Mouse (Mus musculus) liver, embryonic 12.5 days (tissue): ENCODE results near the gene Nxf3. TPM values are rescaled to one million over a fixed set of nuclear protein-coding genes. Genes with fewer than 3 reads are reported as not detected.
"Not testable (repeated sequence)": the region's sequence is repeated elsewhere in the genome, so short reads cannot be mapped to it uniquely, and the experiment has no call there.

Experiments
- ATAC-seq: fragments of 200-750 bp; cut with Nextera tagmentation; 2 replicates; pipeline ENCODE4 v1.8.0; 2017; ENCODE audit warnings: moderate number of reproducible peaks, mild to moderate bottlenecking, moderate library complexity
- H3K27ac ChIP-seq: fragments of 300-500 bp; sonication (generic); 2 replicates; pipeline ENCODE4 v1.5.1; 2016; ENCODE audit warnings: mild to moderate bottlenecking
- H3K27me3 ChIP-seq: fragments of 300-500 bp; sonication (generic); replicated peaks from 2 replicates; pipeline ENCODE4 v1.6.1; 2016; ENCODE audit warnings: mild to moderate bottlenecking, moderate library complexity
- H3K36me3 ChIP-seq: fragments of 300-500 bp; sonication (generic); 2 replicates; pipeline ENCODE4 v1.6.1; 2016; ENCODE audit warnings: mild to moderate bottlenecking, moderate library complexity
- H3K4me1 ChIP-seq: fragments of 300-500 bp; sonication (generic); 2 replicates; pipeline ENCODE4 v1.6.1; 2016
- H3K4me2 ChIP-seq: fragments of 300-500 bp; sonication (generic); 2 replicates; pipeline ENCODE4 v1.6.1; 2016; ENCODE audit warnings: mild to moderate bottlenecking, moderate library complexity
- H3K4me3 ChIP-seq: fragments of 300-500 bp; sonication (generic); 2 replicates; pipeline ENCODE4 v1.5.1; 2016; ENCODE audit warnings: mild to moderate bottlenecking, moderate library complexity
- H3K9ac ChIP-seq: fragments of 300-500 bp; sonication (generic); 2 replicates; pipeline ENCODE4 v1.6.1; 2016; ENCODE audit warnings: mild to moderate bottlenecking, moderate library complexity
- H3K9me3 ChIP-seq: fragments of 300-500 bp; sonication (generic); replicated peaks from 2 replicates; pipeline ENCODE4 v1.6.1; 2016; ENCODE audit warnings: mild to moderate bottlenecking, moderate library complexity
- WGBS: fragments of 180-500 bp; shearing (Covaris S2); methylation state at CpG from one replicate; pipeline ENCODE4 v1.1.7; 2016; ENCODE audit not compliant: insufficient replicate concordance; 5-methylcytosine and 5-hydroxymethylcytosine counted together
- polyA plus RNA-seq: library from polyadenylated mRNA; unstranded; fragments of >200 nt; fragmentation: Nextera tagmentation; extraction: Ambion mirVana; gene quantifications from 2 replicates; pipeline ENCODE4 v1.2.1, GENCODE M21; 2016

The Nxf3 gene
- polyA plus RNA-seq = 0.17 and 0.20 TPM in 2 replicates

DNA sequence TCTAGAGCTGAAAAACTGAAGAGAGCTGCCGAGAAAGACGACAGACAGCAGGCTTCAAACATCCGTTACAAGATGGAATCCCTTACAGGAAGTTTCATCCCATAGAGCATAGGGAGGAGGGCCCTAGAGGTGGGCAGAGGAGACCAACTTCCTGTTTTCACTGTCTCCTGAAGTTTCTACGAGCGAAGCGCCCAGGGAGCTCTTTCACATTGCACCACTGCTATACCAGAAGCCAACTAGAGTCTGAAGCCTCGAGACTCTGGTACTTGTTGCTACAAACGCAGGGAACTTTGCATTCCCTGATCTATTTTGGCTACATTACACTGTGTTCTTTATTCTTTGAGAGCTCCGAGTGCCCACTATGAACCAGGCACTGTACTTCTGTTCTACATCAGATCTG lies at the start of gene Nxf3:
Gene Nxf3, minus strand, starts transcription at position 101 of the 400 bp plus-strand sequence.
- Histone ChIP-seq H3K9ac (no peak within 1 kb of the TSS), H3K9me3 (no peaks in the 10 kb centered on the region), H3K27ac (no peak within 1 kb of the TSS), H3K4me1 (no peaks in the 10 kb centered on the region), H3K36me3 (no peaks in the 10 kb centered on the region), H3K27me3 (no peaks in the 10 kb centered on the region), H3K4me3 (no peak within 1 kb of the TSS), H3K4me2 (no peak within 1 kb of the TSS)
- 63% methylated on average over 9 of the region's 9 CpGs for WGBS
- ATAC-seq = no peak

GRCm38 (mm10) chrX:136127744-136128064 lies 42.6 kb upstream of the Nxf3 start:
- WGBS = 9% methylated on average over 5 of the region's 5 CpGs
- no peaks in the 10 kb centered on the region for H3K27me3 ChIP-seq
- H3K4me3 ChIP-seq = no peak overlapping the region
- H3K4me2 ChIP-seq = 0 out of 2 replicates have a peak overlapping the region, but pooled peaks have one; percentile 10
- no peak overlapping the region for H3K9ac ChIP-seq
- H3K27ac ChIP-seq = no peak overlapping the region
- H3K4me1 ChIP-seq = no peaks in the 10 kb centered on the region; the same call in 1 of the 2 replicates
- ATAC-seq = peak; percentile 37; the same call in 1 of the 2 replicates
- no peaks in the 10 kb centered on the region for H3K9me3 ChIP-seq
- H3K36me3 ChIP-seq = no peaks in the 10 kb centered on the region

GRCm38 (mm10) chrX:136127038-136127743 lies 42.1 kb upstream of the Nxf3 start:
- no peaks in the 10 kb centered on the region for H3K9me3 ChIP-seq
- H3K4me1 ChIP-seq = no peaks in the 10 kb centered on the region; the same call in 1 of the 2 replicates
- H3K4me3 ChIP-seq = no peak overlapping the region
- H3K27ac ChIP-seq = no peak overlapping the region
- WGBS = 42% methylated on average over 8 of the region's 8 CpGs
- 0 out of 2 replicates have a peak overlapping the region, but pooled peaks have one; percentile 10 for H3K4me2 ChIP-seq
- H3K9ac ChIP-seq = no peak overlapping the region
- ATAC-seq = peak; percentile 51; the same call in 1 of the 2 replicates
- H3K36me3 ChIP-seq = no peaks in the 10 kb centered on the region
- H3K27me3 ChIP-seq = no peaks in the 10 kb centered on the region

DNA sequence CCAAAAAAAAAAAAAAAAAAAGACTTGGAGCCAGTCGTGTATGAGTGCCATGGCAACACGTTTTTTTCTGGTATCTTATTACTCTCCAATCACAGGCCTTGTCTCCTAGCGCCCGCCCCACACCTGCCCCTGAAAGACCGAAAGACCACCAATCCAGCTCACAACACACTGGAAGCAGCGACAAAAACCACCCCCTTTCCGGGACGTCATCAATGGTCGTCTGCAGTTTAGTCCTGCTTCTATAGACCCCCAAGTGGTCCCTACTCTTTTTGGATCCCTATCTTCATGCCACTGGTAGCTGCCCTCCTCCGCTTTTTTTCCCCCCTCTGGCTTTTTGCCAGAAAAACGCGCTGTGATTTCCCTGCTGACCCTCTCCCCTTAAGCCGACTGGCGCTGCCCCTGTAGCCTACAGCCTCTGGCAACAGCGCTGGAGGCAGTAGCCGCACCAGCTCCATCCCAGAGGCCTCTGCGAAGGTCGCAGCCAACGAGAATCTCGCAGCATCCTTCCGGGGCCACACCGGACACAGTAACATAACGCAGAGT lies 30.4 kb upstream of the Nxf3 start:
- Histone ChIP-seq H3K4me3 (peak overlapping the region; percentile 13), H3K27me3 (peaks cover 10% of the 10 kb centered on the region), H3K27ac (no peak overlapping the region), H3K4me2 (peak overlapping the region; percentile 38), H3K36me3 (no peaks in the 10 kb centered on the region), H3K9me3 (no peaks in the 10 kb centered on the region), H3K9ac (no peak overlapping the region), H3K4me1 (no peaks in the 10 kb centered on the region)
- WGBS = 20% methylated on average over 23 of the region's 23 CpGs
- peak; percentile 46; the same call in 1 of the 2 replicates for ATAC-seq

GRCm38 (mm10) chrX:136115015-136115414 lies 30.0 kb upstream of the Nxf3 start:
- H3K27ac ChIP-seq = no peak overlapping the region
- H3K4me2 ChIP-seq = no peak overlapping the region
- WGBS = 18% methylated on average over 4 of the region's 4 CpGs
- no peak overlapping the region for H3K9ac ChIP-seq
- no peaks in the 10 kb centered on the region for H3K9me3 ChIP-seq
- H3K4me1 ChIP-seq = no peaks in the 10 kb centered on the region
- ATAC-seq = no peak
- H3K27me3 ChIP-seq = peaks cover 10% of the 10 kb centered on the region
- no peak overlapping the region for H3K4me3 ChIP-seq
- H3K36me3 ChIP-seq = no peaks in the 10 kb centered on the region

- H3K4me2 ChIP-seq = no peak overlapping the region
- ATAC-seq = no peak
- no peak overlapping the region for H3K27ac ChIP-seq
- peaks cover 4% of the 10 kb centered on the region; the same call in 1 of the 2 replicates for H3K27me3 ChIP-seq
- H3K4me1 ChIP-seq = no peaks in the 10 kb centered on the region
- H3K36me3 ChIP-seq = no peaks in the 10 kb centered on the region
- H3K9me3 ChIP-seq = no peaks in the 10 kb centered on the region
- 31% methylated on average over 6 of the region's 6 CpGs for WGBS
- no peak overlapping the region for H3K9ac ChIP-seq
- no peak overlapping the region for H3K4me3 ChIP-seq
These were observed 22.9 kb upstream of the Nxf3 start for GRCm38 (mm10) chrX:136107942-136108341.

DNA sequence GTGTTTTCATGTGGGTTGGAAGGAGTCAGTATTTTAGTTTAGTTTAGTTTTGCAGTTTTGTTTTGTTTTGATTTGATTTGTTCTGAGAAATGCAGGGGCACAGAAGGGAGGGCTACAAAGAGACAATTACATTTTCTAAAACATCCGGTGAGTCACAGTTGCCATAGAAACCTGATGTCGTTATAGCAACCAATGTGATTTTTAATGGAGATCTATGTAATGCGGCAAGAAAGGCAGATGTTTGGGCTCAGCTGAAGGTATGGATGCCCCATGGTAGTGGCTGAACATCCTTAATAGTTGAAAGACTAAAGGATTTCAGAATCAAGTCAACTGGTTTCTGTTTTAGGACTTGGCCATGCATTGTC lies 19.7 kb upstream of the Nxf3 start:
- no peaks in the 10 kb centered on the region for H3K9me3 ChIP-seq
- H3K9ac ChIP-seq = no peak overlapping the region
- H3K27ac ChIP-seq = no peak overlapping the region
- 61% methylated on average over 3 of the region's 3 CpGs for WGBS
- H3K27me3 ChIP-seq = peaks cover 4% of the 10 kb centered on the region; the same call in 1 of the 2 replicates
- H3K36me3 ChIP-seq = no peaks in the 10 kb centered on the region
- ATAC-seq = no peak
- H3K4me3 ChIP-seq = no peak overlapping the region
- H3K4me1 ChIP-seq = no peaks in the 10 kb centered on the region
- H3K4me2 ChIP-seq = no peak overlapping the region

DNA sequence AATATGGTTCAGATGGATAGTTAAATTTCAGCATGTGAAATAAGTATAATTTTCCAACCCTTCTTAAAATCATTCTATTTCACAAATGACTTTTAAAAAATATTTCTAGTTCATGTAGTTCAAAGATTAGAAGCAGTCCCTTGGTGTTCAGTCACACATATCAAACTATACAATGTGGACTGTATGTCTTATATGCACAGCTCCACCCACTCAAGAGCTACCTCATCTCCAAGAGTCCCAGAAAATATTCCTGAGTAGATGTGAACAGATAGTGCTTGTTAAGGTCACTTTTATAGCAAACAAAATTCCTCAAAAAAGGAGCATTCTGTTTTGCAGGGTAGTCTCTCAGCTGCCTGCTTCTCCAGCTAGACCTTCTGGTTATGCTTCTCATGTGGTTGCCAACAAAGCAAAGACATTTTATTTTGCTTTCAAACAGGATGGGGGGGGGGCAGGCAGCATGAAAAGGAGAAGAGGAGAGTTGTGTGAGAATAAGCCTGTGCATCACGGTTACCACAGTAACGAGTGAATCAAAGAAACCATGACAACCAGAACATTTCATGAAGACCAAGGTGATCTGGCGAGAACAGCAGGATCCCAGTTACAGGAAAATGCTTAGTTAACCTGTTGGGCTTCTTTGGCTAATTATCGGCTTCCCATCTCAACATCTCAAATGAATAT lies 19.1 kb upstream of the Nxf3 start:
- 50% methylated on average over 4 of the region's 4 CpGs for WGBS

GRCm38 (mm10) chrX:136094421-136094820 lies 9.4 kb upstream of the Nxf3 start:
- 31% methylated on average over 2 of the region's 2 CpGs for WGBS
- Histone ChIP-seq H3K9ac (no peak overlapping the region), H3K36me3 (no peaks in the 10 kb centered on the region), H3K4me2 (no peak overlapping the region), H3K27ac (no peak overlapping the region), H3K9me3 (no peaks in the 10 kb centered on the region), H3K27me3 (no peaks in the 10 kb centered on the region), H3K4me3 (no peak overlapping the region), H3K4me1 (no peaks in the 10 kb centered on the region)
- no peak for ATAC-seq

More for the DNA sequence above, 19.1 kb upstream of the Nxf3 start:
- H3K4me1 ChIP-seq = no peaks in the 10 kb centered on the region
- no peak overlapping the region for H3K27ac ChIP-seq
- H3K9ac ChIP-seq = no peak overlapping the region
- no peak overlapping the region for H3K4me3 ChIP-seq
- no peaks in the 10 kb centered on the region for H3K36me3 ChIP-seq
- ATAC-seq = no peak
- H3K27me3 ChIP-seq = peaks cover under 1% of the 10 kb centered on the region; the same call in 1 of the 2 replicates
- H3K4me2 ChIP-seq = no peak overlapping the region
- no peaks in the 10 kb centered on the region for H3K9me3 ChIP-seq

DNA sequence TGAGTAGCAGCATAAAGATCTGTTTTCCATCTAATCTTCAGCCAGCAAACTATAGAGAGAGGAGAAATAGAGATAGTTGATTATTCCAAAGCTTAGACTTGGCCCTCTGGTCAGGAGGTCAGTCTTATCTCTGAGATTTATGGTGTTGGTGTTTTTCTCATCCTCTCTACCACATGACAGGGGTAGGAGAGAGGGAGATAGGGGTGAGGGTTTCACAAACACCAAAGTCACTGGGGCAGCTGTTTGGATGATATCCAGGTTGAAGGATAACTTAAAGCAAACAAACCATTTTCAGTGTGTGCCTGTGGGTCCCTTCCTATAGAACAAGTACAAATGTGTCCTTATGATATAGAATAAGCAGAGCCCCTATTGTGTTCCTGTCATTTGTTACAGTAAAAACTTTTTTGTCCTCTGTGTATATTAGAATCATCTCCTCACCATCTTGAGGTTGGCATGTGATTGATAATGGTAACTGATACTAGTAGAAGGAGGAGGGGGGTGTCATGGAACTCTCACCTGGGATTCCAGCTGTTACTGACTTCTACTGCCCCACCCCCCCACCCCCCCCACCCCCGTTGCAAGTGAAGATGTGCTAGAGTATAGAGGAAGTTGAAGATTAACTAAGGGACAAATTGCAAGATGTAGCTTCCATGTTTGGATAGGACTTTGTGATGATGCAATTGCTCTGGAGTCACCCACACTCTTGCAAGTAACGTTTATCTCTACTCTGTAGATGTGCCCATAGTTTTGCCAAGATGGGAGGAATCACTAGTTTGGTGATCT lies 7.6 kb upstream of the Nxf3 start:
- H3K4me1 ChIP-seq = no peaks in the 10 kb centered on the region
- H3K9me3 ChIP-seq = no peaks in the 10 kb centered on the region
- H3K9ac ChIP-seq = no peak overlapping the region
- WGBS = 21% methylated on average over 1 of the region's 2 CpGs
- H3K36me3 ChIP-seq = no peaks in the 10 kb centered on the region
- no peak overlapping the region for H3K4me2 ChIP-seq
- H3K4me3 ChIP-seq = no peak overlapping the region
- no peak overlapping the region for H3K27ac ChIP-seq
- H3K27me3 ChIP-seq = no peaks in the 10 kb centered on the region
- ATAC-seq = peak; percentile 42

DNA sequence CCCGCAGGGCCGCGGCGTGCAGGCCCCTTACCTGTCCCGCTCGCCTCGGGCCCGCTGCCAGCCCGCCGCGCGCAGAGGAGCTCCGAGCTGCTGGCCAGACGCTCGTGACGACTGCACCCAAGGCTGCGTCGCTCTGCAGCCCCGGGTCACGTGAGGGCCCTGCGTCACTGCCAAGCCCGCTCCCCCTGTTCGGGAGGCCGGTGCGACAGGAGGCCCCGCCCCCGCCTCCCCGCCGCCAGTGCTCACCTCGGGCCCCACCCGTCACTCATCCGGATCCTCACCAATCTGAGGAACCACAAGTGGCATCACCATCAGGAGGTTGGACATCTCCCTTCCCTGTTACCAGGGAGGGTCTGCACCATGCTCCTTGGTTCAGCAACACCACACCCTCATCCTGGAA lies 17.0 kb downstream of the Nxf3 start, which contains the start of gene Bex2:
Gene Bex2, minus strand, starts transcription at position 217 of the 400 bp plus-strand sequence.
- peaks cover 11% of the 10 kb centered on the region; the same call in 1 of the 2 replicates for H3K27me3 ChIP-seq
- not testable (repeated sequence) for H3K36me3 ChIP-seq, H3K27ac ChIP-seq, H3K4me1 ChIP-seq, H3K9me3 ChIP-seq, H3K9ac ChIP-seq
- H3K4me3 ChIP-seq = peak within 1 kb of the TSS; percentile 34
- no CpG with 5 or more reads among the region's 32 CpGs for WGBS
- peak within 1 kb of the TSS; percentile 45 for H3K4me2 ChIP-seq
- peak; percentile 96 for ATAC-seq
